Mouse (Mus musculus) embryo, embryonic 11.5 days (tissue): ENCODE data around the gene Snupn.

Experiments
- DNase-seq: peaks from one replicate; pipeline ENCODE4 v3.0.0-alpha.2; 2012; ENCODE audit warnings: low read depth, low spot score

Gene Snupn

GRCm38 (mm10) chr9:57012393-57012792 lies 61.7 kb downstream of the Snupn start:
- DNase-seq: no peak

DNA sequence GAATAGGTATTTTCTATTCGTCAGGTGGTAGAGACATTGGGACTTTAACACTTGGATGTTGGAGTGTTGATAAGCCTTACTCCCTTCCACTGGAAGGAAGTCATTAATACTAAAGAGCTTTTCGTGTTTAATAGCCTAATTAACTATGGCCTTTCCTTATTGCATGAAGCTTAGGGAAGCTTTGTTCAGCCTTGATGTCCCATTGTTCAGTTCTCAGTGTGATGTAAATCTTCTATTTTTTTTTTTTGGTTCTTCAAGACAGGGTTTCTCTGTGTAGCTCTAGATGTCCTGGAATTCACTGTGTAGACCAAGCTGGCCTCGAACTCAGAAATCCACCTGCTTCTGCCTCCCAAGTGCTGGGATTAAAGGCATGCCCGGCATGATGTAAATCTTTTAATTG lies 62.2 kb downstream of the Snupn start:
- no peak for DNase-seq

DNA sequence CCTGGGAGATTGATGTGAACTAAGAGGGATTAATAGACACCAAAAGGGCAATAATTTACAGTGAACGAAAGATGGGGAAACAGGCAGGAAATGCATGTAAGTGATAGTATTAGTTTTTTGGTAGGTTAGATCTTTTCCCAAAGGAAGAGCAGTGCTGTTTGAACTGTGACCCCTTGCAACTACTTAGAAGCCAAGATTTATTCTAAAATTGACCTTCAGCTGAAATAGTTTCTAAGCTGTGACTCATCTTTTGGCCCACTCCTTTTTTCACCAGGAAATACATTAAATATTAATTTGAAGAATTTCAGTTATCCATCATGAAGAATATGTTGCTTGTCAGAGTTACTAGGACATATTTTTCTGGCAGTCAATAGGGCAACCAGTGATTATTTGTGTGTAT lies 63.1 kb downstream of the Snupn start:
- DNase-seq: no peak

GRCm38 (mm10) chr9:57014766-57015165 lies 64.1 kb downstream of the Snupn start:
- no peak for DNase-seq

GRCm38 (mm10) chr9:57017631-57018030 lies 67.0 kb downstream of the Snupn start:
- DNase-seq: no peak

GRCm38 (mm10) chr9:57031756-57032155 lies 81.1 kb downstream of the Snupn start:
- DNase-seq: no peak
